Mouse (Mus musculus) stomach, postnatal 0 days (tissue): ENCODE data around the gene Kpna2.
"Not testable (repeated sequence)": the region's sequence is repeated elsewhere in the genome, so short reads cannot be mapped to it uniquely, and the experiment has no call there.

Experiments used
- CTCF ChIP-seq: IDR thresholded peaks from 2 replicates; pipeline ENCODE4 v1.5.1; 2016; ENCODE audit warnings: antibody characterized with exemption, low read depth, mild to moderate bottlenecking, moderate library complexity
- EP300 ChIP-seq: optimal IDR thresholded peaks from 2 replicates; pipeline ENCODE3; 2016; ENCODE audit warnings: antibody characterized with exemption

- not testable (repeated sequence) for TF ChIP-seq EP300, CTCF
Observed at GRCm38 (mm10) chr11:107019722-107020121, 20.4 kb upstream of the Kpna2 start.
